Mouse (Mus musculus): ENCODE data around the gene Gm20509. TPM values are rescaled to one million over a fixed set of nuclear protein-coding genes. Genes with fewer than 3 reads are reported as not detected.

Gm20509 gene
- polyA plus RNA-seq, 1 experiment from 2014 or later = not detected

DNA sequence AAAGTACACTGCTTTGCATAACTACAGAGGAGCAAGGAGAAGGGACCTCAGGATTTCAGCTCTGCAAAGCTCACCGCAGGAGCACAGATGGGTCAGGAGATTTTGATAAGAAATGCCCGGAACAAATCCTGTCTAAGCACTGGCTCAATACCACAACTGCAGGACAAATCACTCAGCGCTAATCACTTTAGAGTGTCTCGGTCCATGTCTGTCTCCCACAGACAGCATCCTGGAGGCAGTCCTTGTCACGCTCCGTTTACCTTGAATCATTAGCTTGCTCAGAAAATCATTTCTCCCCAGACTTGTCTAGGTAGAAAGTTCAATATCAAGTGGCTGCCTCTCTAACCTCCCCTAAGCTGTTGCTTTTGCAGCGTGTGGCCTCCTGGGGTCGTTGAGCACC is 27.6 kb downstream of the Gm20509 start:
- H3K27ac ChIP-seq = no peak overlapping the region
- H3K36me3 ChIP-seq = peaks cover 63% of the 10 kb centered on the region
- no peak for ATAC-seq (ENCODE audit: insufficient number of reproducible peaks, insufficient read depth, low FRiP score, low TSS enrichment, low read depth)
- no peak overlapping the region for H3K4me3 ChIP-seq (replicated peaks)
- WGBS = 86% methylated on average over 8 of the region's 8 CpGs
- H3K9ac ChIP-seq (replicated peaks) = no peak overlapping the region
- H3K9me3 ChIP-seq = no peaks in the 10 kb centered on the region
- no peaks in the 10 kb centered on the region for H3K27me3 ChIP-seq
- no peaks in the 10 kb centered on the region for H3K4me1 ChIP-seq (replicated peaks)
- H3K4me2 ChIP-seq = no peak overlapping the region

DNA sequence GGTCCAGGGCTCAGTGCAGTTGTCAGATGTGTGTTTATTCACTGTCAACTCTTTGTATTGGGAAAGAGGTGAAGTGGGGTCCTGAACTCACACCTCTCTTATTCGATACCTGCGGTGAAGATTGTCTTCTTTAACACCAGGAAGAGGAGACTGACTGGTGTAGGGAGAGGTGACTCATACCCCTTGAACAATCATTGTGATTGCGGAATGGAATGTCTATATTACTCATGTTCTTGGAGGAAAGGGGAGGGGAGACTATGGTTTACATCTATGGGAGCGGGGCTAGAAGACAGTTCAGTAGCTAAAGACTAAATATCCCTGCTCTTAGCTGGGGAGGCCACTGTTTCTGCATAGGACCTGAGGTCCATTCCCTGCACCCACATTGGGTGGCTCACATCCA is 28.3 kb downstream of the Gm20509 start:
- Histone ChIP-seq H3K9ac (replicated peaks) (no peak overlapping the region), H3K4me2 (no peak overlapping the region), H3K4me3 (replicated peaks) (no peak overlapping the region), H3K27me3 (no peaks in the 10 kb centered on the region), H3K36me3 (peaks cover 57% of the 10 kb centered on the region), H3K27ac (no peak overlapping the region), H3K9me3 (no peaks in the 10 kb centered on the region), H3K4me1 (replicated peaks) (no peaks in the 10 kb centered on the region)
- no peak for ATAC-seq (ENCODE audit: insufficient number of reproducible peaks, insufficient read depth, low FRiP score, low TSS enrichment, low read depth)
- WGBS = 92% methylated on average over 4 of the region's 4 CpGs

- no peak for ATAC-seq (ENCODE audit: insufficient number of reproducible peaks, insufficient read depth, low FRiP score, low TSS enrichment, low read depth)
- H3K4me2 ChIP-seq = no peak overlapping the region
Observed at GRCm38 (mm10) chr9:73137341-73137886, 35.1 kb downstream of the Gm20509 start.

GRCm38 (mm10) chr9:73154347-73154746 is 52.1 kb downstream of the Gm20509 start:
- Histone ChIP-seq H3K4me3 (replicated peaks) (no peak overlapping the region), H3K4me2 (no peak overlapping the region), H3K27ac (no peak overlapping the region), H3K36me3 (no peaks in the 10 kb centered on the region), H3K27me3 (no peaks in the 10 kb centered on the region; the same call in 1 of the 2 replicates), H3K9me3 (no peaks in the 10 kb centered on the region), H3K4me1 (replicated peaks) (no peaks in the 10 kb centered on the region), H3K9ac (replicated peaks) (no peak overlapping the region)
- 55% methylated on average over 9 of the region's 9 CpGs for WGBS
- no peak for ATAC-seq (ENCODE audit: insufficient number of reproducible peaks, insufficient read depth, low FRiP score, low TSS enrichment, low read depth)

More at GRCm38 (mm10) chr9:73137341-73137886, 35.1 kb downstream of the Gm20509 start:
- no peaks in the 10 kb centered on the region for H3K27me3 ChIP-seq
- no peaks in the 10 kb centered on the region for H3K36me3 ChIP-seq
- H3K27ac ChIP-seq = no peak overlapping the region
- H3K9ac ChIP-seq (replicated peaks) = no peak overlapping the region
- no peaks in the 10 kb centered on the region for H3K4me1 ChIP-seq (replicated peaks)
- no peaks in the 10 kb centered on the region for H3K9me3 ChIP-seq
- no peak overlapping the region for H3K4me3 ChIP-seq (replicated peaks)
- WGBS = 58% methylated on average over 11 of the region's 11 CpGs

DNA sequence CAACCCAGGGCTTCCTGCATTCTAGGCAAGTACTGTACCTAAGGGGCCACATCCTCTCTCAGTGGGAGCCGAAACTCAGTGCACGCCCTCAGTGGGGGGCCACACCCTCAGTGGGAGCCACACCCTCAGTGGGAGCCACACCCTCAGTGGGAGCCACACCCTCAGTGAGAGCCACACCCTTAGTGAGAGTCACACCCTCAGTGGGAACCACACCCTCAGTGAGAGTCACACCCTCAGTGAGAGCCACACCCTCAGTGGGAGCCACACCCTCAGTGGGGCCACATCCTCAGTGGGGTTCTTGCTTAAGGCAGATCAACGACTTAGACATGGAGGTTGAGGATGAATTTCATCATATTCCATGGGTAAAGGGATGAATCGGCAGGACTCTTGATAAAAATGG is 55.7 kb downstream of the Gm20509 start:
- no peak overlapping the region for H3K4me2 ChIP-seq
- no peaks in the 10 kb centered on the region for H3K4me1 ChIP-seq (replicated peaks)
- H3K27ac ChIP-seq = no peak overlapping the region
- no peaks in the 10 kb centered on the region for H3K36me3 ChIP-seq
- H3K4me3 ChIP-seq (replicated peaks) = no peak overlapping the region
- ATAC-seq (ENCODE audit: insufficient number of reproducible peaks, insufficient read depth, low FRiP score, low TSS enrichment, low read depth) = no peak
- WGBS = 87% methylated on average over 4 of the region's 4 CpGs
- H3K9me3 ChIP-seq = no peaks in the 10 kb centered on the region
- H3K9ac ChIP-seq (replicated peaks) = no peak overlapping the region
- H3K27me3 ChIP-seq = no peaks in the 10 kb centered on the region; the same call in 1 of the 2 replicates

DNA sequence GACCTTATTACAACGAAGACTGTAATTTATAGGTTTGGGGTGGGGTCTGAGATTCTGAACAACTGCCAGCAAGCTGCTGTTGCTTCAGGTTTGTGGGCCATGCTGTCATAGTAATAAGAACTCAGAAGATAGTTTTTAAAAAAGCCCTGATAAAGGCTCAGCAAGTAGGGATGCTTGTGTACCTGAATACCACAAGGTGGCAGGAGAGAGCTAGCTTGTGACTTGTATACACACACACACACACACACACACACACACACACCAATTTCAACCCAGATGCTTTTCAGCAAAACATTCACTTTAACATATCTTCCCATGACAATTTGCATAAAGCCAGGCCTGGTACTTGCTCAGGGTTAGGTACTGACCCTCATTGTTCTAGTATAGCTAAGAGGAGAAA is 57.0 kb downstream of the Gm20509 start:
- H3K36me3 ChIP-seq = no peaks in the 10 kb centered on the region
- peaks cover 5% of the 10 kb centered on the region; the same call in 1 of the 2 replicates for H3K27me3 ChIP-seq
- no peaks in the 10 kb centered on the region for H3K9me3 ChIP-seq
- 53% methylated on average over 1 of the region's 1 CpGs for WGBS
- no peak overlapping the region for H3K9ac ChIP-seq (replicated peaks)
- ATAC-seq (ENCODE audit: insufficient number of reproducible peaks, insufficient read depth, low FRiP score, low TSS enrichment, low read depth) = no peak
- no peak overlapping the region for H3K27ac ChIP-seq
- H3K4me1 ChIP-seq (replicated peaks) = no peaks in the 10 kb centered on the region
- H3K4me3 ChIP-seq (replicated peaks) = no peak overlapping the region
- no peak overlapping the region for H3K4me2 ChIP-seq

DNA sequence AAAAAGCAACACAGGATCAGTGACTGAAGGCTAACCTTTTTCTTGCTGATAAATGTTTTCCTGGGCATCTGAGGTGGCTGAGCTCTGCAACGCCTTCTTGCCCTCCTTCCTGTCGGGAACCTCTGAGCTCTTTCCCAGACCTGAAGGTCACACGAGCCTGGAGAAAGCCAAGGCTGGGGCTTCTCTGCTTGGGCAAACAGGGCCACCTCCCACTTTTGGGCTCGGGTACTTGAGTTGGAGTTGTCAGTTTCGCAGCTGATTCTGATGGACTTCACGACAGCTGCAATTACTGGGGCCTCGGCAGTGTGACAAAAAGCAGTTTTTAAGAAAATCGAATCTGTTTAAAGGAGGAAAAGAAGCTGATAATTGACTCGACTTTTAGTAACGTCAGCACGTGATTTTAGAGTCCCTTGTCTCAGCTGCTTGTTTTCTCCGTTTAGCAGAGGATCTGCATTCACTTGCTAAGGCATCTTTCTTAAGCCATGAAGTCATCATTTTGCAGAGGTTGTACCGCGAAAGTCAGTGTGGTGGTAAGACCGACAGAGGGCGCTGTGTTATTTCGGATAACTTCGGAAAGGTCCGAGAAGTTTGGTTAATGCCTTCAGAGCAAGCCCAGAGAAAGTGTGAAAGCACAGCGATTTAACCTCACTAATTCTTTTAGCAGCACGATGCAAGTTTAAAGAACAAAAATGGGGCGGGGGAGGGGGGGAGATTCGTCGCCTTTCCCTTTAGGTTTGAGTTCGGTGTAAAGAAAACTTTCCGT is 60.5 kb downstream of the Gm20509 start:
- Histone ChIP-seq H3K36me3 (no peaks in the 10 kb centered on the region), H3K4me3 (replicated peaks) (peak overlapping the region; percentile 33), H3K4me1 (replicated peaks) (no peaks in the 10 kb centered on the region), H3K4me2 (peak overlapping the region; percentile 54), H3K9ac (replicated peaks) (no peak overlapping the region), H3K27ac (no peak overlapping the region), H3K27me3 (peaks cover 5% of the 10 kb centered on the region; the same call in 1 of the 2 replicates), H3K9me3 (no peaks in the 10 kb centered on the region)
- 0 out of 2 replicates have a peak, but pooled peaks have one; percentile 34 for ATAC-seq (ENCODE audit: insufficient number of reproducible peaks, insufficient read depth, low FRiP score, low TSS enrichment, low read depth)
- 16% methylated on average over 26 of the region's 26 CpGs for WGBS

- Histone ChIP-seq H3K27me3 (peaks cover 5% of the 10 kb centered on the region; the same call in 1 of the 2 replicates), H3K4me2 (no peak overlapping the region), H3K9ac (replicated peaks) (no peak overlapping the region), H3K27ac (no peak overlapping the region), H3K4me3 (replicated peaks) (no peak overlapping the region), H3K4me1 (replicated peaks) (no peaks in the 10 kb centered on the region), H3K36me3 (no peaks in the 10 kb centered on the region), H3K9me3 (no peaks in the 10 kb centered on the region)
- no peak for ATAC-seq (ENCODE audit: insufficient number of reproducible peaks, insufficient read depth, low FRiP score, low TSS enrichment, low read depth)
- 94% methylated on average over 4 of the region's 4 CpGs for WGBS
Observed at GRCm38 (mm10) chr9:73165631-73166030, 63.4 kb downstream of the Gm20509 start.

Other genes starting within 250 kb of the Gm20509 start
- 11.4 and 11.5 TPM in 2 replicates for gene Pygo1, start 176.8 kb upstream of the Gm20509 start, polyA plus RNA-seq (2016; fragmentation: Nextera tagmentation; extraction: Ambion mirVana)
- gene Dyx1c1, start 143.7 kb upstream of the Gm20509 start, polyA plus RNA-seq (2016; fragmentation: Nextera tagmentation; extraction: Ambion mirVana) = 1.2 and 1.6 TPM in 2 replicates
- gene Gm44503, start 143.6 kb upstream of the Gm20509 start, polyA plus RNA-seq (2016; fragmentation: Nextera tagmentation; extraction: Ambion mirVana) = not detected in 2 replicates
- gene Ccpg1os, start 117.1 kb upstream of the Gm20509 start, polyA plus RNA-seq (2016; fragmentation: Nextera tagmentation; extraction: Ambion mirVana) = 12.6 and 13.2 TPM in 2 replicates
- gene Ccpg1, start 117.0 kb upstream of the Gm20509 start, polyA plus RNA-seq (2016; fragmentation: Nextera tagmentation; extraction: Ambion mirVana) = 13.9 and 14.6 TPM in 2 replicates
- 12.6 and 13.4 TPM in 2 replicates for gene Pigb, start 62.1 kb upstream of the Gm20509 start, polyA plus RNA-seq (2016; fragmentation: Nextera tagmentation; extraction: Ambion mirVana)
- gene Rab27a, start 57.6 kb upstream of the Gm20509 start, polyA plus RNA-seq (2016; fragmentation: Nextera tagmentation; extraction: Ambion mirVana) = 6.8 and 8.0 TPM in 2 replicates
- not detected in 2 replicates for gene Khdc3, start 634 bp upstream of the Gm20509 start, polyA plus RNA-seq (2016; fragmentation: Nextera tagmentation; extraction: Ambion mirVana)
- gene Rsl24d1, start 11.0 kb downstream of the Gm20509 start, polyA plus RNA-seq (2016; fragmentation: Nextera tagmentation; extraction: Ambion mirVana) = 143 and 145 TPM in 2 replicates

Measured in limb, embryonic 12.5 days (tissue).